Mouse (Mus musculus) gastrocnemius, postnatal 10 days (tissue): ENCODE data around the gene 4933414I15Rik. TPM values are rescaled to one million over a fixed set of nuclear protein-coding genes. Genes with fewer than 3 reads are reported as not detected.

ENCODE experiments used
- total RNA-seq, 2 experiments: library from RNA; stranded (reverse); gene quantifications; 2 replicates each; pipeline ENCODE4 v1.2.3; 2021

4933414I15Rik gene
- total RNA-seq, 2 experiments from 2014 or later, result not detected

Other genes with a start within 250 kb of the 4933414I15Rik start
- gene Zfp354c, start 116.0 kb downstream of the 4933414I15Rik start, total RNA-seq, result 10 to 100 TPM; 11.2 to 13.5 TPM
- gene Zfp879, start 102.2 kb downstream of the 4933414I15Rik start, total RNA-seq, result 1 to 10 TPM in 1 of 2 experiments, under 1 TPM in 1; 0.92 to 1.2 TPM
- gene Grm6, start 93.1 kb downstream of the 4933414I15Rik start, total RNA-seq, result not detected
- gene Zfp454, start 56.1 kb downstream of the 4933414I15Rik start, total RNA-seq, result 1 to 10 TPM; 1.9 to 2.2 TPM
- gene Zfp2, start 27.6 kb downstream of the 4933414I15Rik start, total RNA-seq, result 1 to 10 TPM; 2.3 to 3.1 TPM
- gene Zfp354b, start 12.1 kb downstream of the 4933414I15Rik start, total RNA-seq, result 1 to 10 TPM in 1 of 2 experiments, under 1 TPM in 1; 0.87 to 2.6 TPM
- not detected for gene Prop1, start 10.0 kb upstream of the 4933414I15Rik start, total RNA-seq
- not detected for gene Olfr1378, start 22.8 kb upstream of the 4933414I15Rik start, total RNA-seq
- not detected for gene Olfr1377, start 38.2 kb upstream of the 4933414I15Rik start, total RNA-seq
- not detected for gene Olfr51, start 59.8 kb upstream of the 4933414I15Rik start, total RNA-seq
- gene Olfr54, start 70.5 kb upstream of the 4933414I15Rik start, total RNA-seq, result not detected
- not detected for gene Olfr1375, start 104.3 kb upstream of the 4933414I15Rik start, total RNA-seq
- 1 to 10 TPM; 2.1 to 3.1 TPM for gene Zfp354a, start 115.5 kb upstream of the 4933414I15Rik start, total RNA-seq